Mouse (Mus musculus): Measurements from ENCODE around the gene Tshr. TPM values are rescaled to one million over a fixed set of nuclear protein-coding genes. Genes with fewer than 3 reads are reported as not detected.
"Not testable (repeated sequence)": the region's sequence is repeated elsewhere in the genome, so short reads cannot be mapped to it uniquely, and the experiment has no call there.

The Tshr gene
- polyA plus RNA-seq, 1 experiment, result not detected

GRCm38 (mm10) chr12:91581204-91582070 is 197.1 kb downstream of the Tshr start:
- peaks cover 2% of the 10 kb centered on the region; the same call in 1 of the 2 replicates for H3K9me3 ChIP-seq (ENCODE audit: control insufficient read depth, low read length)
- no peak overlapping the region for H3K4me3 ChIP-seq (replicated peaks)
- H3K36me3 ChIP-seq (ENCODE audit: control insufficient read depth), result peaks cover 96% of the 10 kb centered on the region
- no peaks in the 10 kb centered on the region for H3K27me3 ChIP-seq (ENCODE audit: control insufficient read depth)
- TF ChIP-seq GATA1 (IDR thresholded peaks at IDR 0.05; ENCODE audit: low read length) (no peak), TAL1 (IDR thresholded peaks at IDR 0.05; ENCODE audit: low read length) (no peak)
- peaks cover 46% of the 10 kb centered on the region for H3K4me1 ChIP-seq (ENCODE audit: control insufficient read depth)

- Histone ChIP-seq H3K4me1 (ENCODE audit: control insufficient read depth) (peaks cover 53% of the 10 kb centered on the region), H3K4me3 (replicated peaks) (no peak overlapping the region), H3K27me3 (ENCODE audit: control insufficient read depth) (no peaks in the 10 kb centered on the region), H3K36me3 (ENCODE audit: control insufficient read depth) (peaks cover 93% of the 10 kb centered on the region), H3K9me3 (ENCODE audit: control insufficient read depth, low read length) (peaks cover 2% of the 10 kb centered on the region; the same call in 1 of the 2 replicates)
- TF ChIP-seq TAL1 (IDR thresholded peaks at IDR 0.05; ENCODE audit: low read length) (no peak), GATA1 (IDR thresholded peaks at IDR 0.05; ENCODE audit: low read length) (no peak)
Observed at GRCm38 (mm10) chr12:91582362-91583002, 198.1 kb downstream of the Tshr start.

GRCm38 (mm10) chr12:91583409-91583808 is 199.0 kb downstream of the Tshr start:
- H3K36me3 ChIP-seq (ENCODE audit: control insufficient read depth), result peaks cover 85% of the 10 kb centered on the region
- H3K4me1 ChIP-seq (ENCODE audit: control insufficient read depth), result peaks cover 54% of the 10 kb centered on the region
- H3K4me3 ChIP-seq (replicated peaks), result no peak overlapping the region
- TF ChIP-seq TAL1 (IDR thresholded peaks at IDR 0.05; ENCODE audit: low read length) (no peak), GATA1 (IDR thresholded peaks at IDR 0.05; ENCODE audit: low read length) (no peak)
- no peaks in the 10 kb centered on the region for H3K27me3 ChIP-seq (ENCODE audit: control insufficient read depth)
- H3K9me3 ChIP-seq (ENCODE audit: control insufficient read depth, low read length), result peaks cover 2% of the 10 kb centered on the region; the same call in 1 of the 2 replicates

GRCm38 (mm10) chr12:91585206-91585605 is 200.8 kb downstream of the Tshr start:
- peaks cover 70% of the 10 kb centered on the region for H3K36me3 ChIP-seq (ENCODE audit: control insufficient read depth)
- H3K27me3 ChIP-seq (ENCODE audit: control insufficient read depth), result no peaks in the 10 kb centered on the region
- H3K4me1 ChIP-seq (ENCODE audit: control insufficient read depth), result peaks cover 47% of the 10 kb centered on the region
- H3K9me3 ChIP-seq (ENCODE audit: control insufficient read depth, low read length), result peaks cover 2% of the 10 kb centered on the region; the same call in 1 of the 2 replicates
- TF ChIP-seq TAL1 (IDR thresholded peaks at IDR 0.05; ENCODE audit: low read length), result no peak
- TF ChIP-seq GATA1 (IDR thresholded peaks at IDR 0.05; ENCODE audit: low read length), result no peak
- H3K4me3 ChIP-seq (replicated peaks), result no peak overlapping the region

- H3K4me1 ChIP-seq (ENCODE audit: control insufficient read depth), result peaks cover 48% of the 10 kb centered on the region
- not testable (repeated sequence) for H3K9me3 ChIP-seq (ENCODE audit: control insufficient read depth, low read length); H3K27me3 ChIP-seq (ENCODE audit: control insufficient read depth); H3K4me3 ChIP-seq (replicated peaks)
- peaks cover 64% of the 10 kb centered on the region for H3K36me3 ChIP-seq (ENCODE audit: control insufficient read depth)
Observed at GRCm38 (mm10) chr12:91585815-91586214, 201.5 kb downstream of the Tshr start.

- H3K27me3 ChIP-seq (ENCODE audit: control insufficient read depth), result no peaks in the 10 kb centered on the region
- peaks cover 47% of the 10 kb centered on the region for H3K4me1 ChIP-seq (ENCODE audit: control insufficient read depth)
- H3K9me3 ChIP-seq (ENCODE audit: control insufficient read depth, low read length), result peaks cover 2% of the 10 kb centered on the region; the same call in 1 of the 2 replicates
- peaks cover 51% of the 10 kb centered on the region for H3K36me3 ChIP-seq (ENCODE audit: control insufficient read depth)
- peak overlapping the region; percentile 94 for H3K4me3 ChIP-seq (replicated peaks)
- TF ChIP-seq TAL1 (IDR thresholded peaks at IDR 0.05; ENCODE audit: low read length) (no peak), GATA1 (IDR thresholded peaks at IDR 0.05; ENCODE audit: low read length) (no peak)
Observed at GRCm38 (mm10) chr12:91587077-91587476, 202.7 kb downstream of the Tshr start.

- H3K27me3 ChIP-seq (ENCODE audit: control insufficient read depth), result no peaks in the 10 kb centered on the region
- peaks cover 2% of the 10 kb centered on the region; the same call in 1 of the 2 replicates for H3K9me3 ChIP-seq (ENCODE audit: control insufficient read depth, low read length)
- TF ChIP-seq TAL1 (IDR thresholded peaks at IDR 0.05; ENCODE audit: low read length) (no peak), GATA1 (IDR thresholded peaks at IDR 0.05; ENCODE audit: low read length) (no peak)
- H3K36me3 ChIP-seq (ENCODE audit: control insufficient read depth), result peaks cover 46% of the 10 kb centered on the region
- peak overlapping the region; percentile 94 for H3K4me3 ChIP-seq (replicated peaks)
- peaks cover 43% of the 10 kb centered on the region for H3K4me1 ChIP-seq (ENCODE audit: control insufficient read depth)
Observed at GRCm38 (mm10) chr12:91587491-91588033, 203.2 kb downstream of the Tshr start.

GRCm38 (mm10) chr12:91588176-91588669 is 203.9 kb downstream of the Tshr start:
- Histone ChIP-seq H3K36me3 (ENCODE audit: control insufficient read depth) (peaks cover 39% of the 10 kb centered on the region), H3K9me3 (ENCODE audit: control insufficient read depth, low read length) (peaks cover 2% of the 10 kb centered on the region; the same call in 1 of the 2 replicates), H3K4me3 (replicated peaks) (peak overlapping the region; percentile 94), H3K27me3 (ENCODE audit: control insufficient read depth) (no peaks in the 10 kb centered on the region), H3K4me1 (ENCODE audit: control insufficient read depth) (peaks cover 37% of the 10 kb centered on the region)
- no peak for TF ChIP-seq TAL1 (IDR thresholded peaks at IDR 0.05; ENCODE audit: low read length)
- TF ChIP-seq GATA1 (IDR thresholded peaks at IDR 0.05; ENCODE audit: low read length), result no peak

All from erythroblast, embryonic 14.5 days (primary cell).